Mouse (Mus musculus) kidney, embryonic 16.5 days (tissue): Measurements from ENCODE around the gene Card14. TPM values are rescaled to one million over a fixed set of nuclear protein-coding genes. Genes with fewer than 3 reads are reported as not detected.
"Not testable (repeated sequence)": the region's sequence is repeated elsewhere in the genome, so short reads cannot be mapped to it uniquely, and the experiment has no call there.

ENCODE experiments used
- ATAC-seq: fragments of 200-750 bp; cut with Nextera tagmentation; 2 replicates; pipeline ENCODE4 v1.8.0; 2017; ENCODE audit warnings: moderate TSS enrichment; ENCODE audit not compliant: low FRiP score, low TSS enrichment
- H3K27ac ChIP-seq: fragments of 300-500 bp; sonication (generic); 2 replicates; pipeline ENCODE4 v1.5.1; 2014; ENCODE audit warnings: low read length
- H3K27me3 ChIP-seq: fragments of 300-500 bp; sonication (generic); 2 replicates; pipeline ENCODE4 v1.6.1; 2014; ENCODE audit warnings: low read length, control low read depth, mixed read lengths; ENCODE audit not compliant: insufficient read depth
- H3K36me3 ChIP-seq: fragments of 300-500 bp; sonication (generic); 2 replicates; pipeline ENCODE4 v1.6.1; 2014; ENCODE audit warnings: low read length, control low read depth, mixed read lengths; ENCODE audit not compliant: insufficient read depth
- H3K4me1 ChIP-seq: fragments of 300-500 bp; sonication (generic); 2 replicates; pipeline ENCODE4 v1.6.1; 2014; ENCODE audit warnings: low read length, control low read depth, mixed read lengths; ENCODE audit not compliant: insufficient read depth
- H3K4me2 ChIP-seq: fragments of 300-500 bp; sonication (generic); replicated peaks from 2 replicates; pipeline ENCODE4 v1.6.1; 2014; ENCODE audit warnings: low read depth, low read length
- H3K4me3 ChIP-seq: fragments of 300-500 bp; sonication (generic); 2 replicates; pipeline ENCODE4 v1.5.1; 2014; ENCODE audit warnings: mild to moderate bottlenecking, low read length
- H3K9ac ChIP-seq: fragments of 300-500 bp; sonication (generic); replicated peaks from 2 replicates; pipeline ENCODE4 v1.6.1; 2014; ENCODE audit warnings: low read length
- H3K9me3 ChIP-seq: fragments of 300-500 bp; sonication (generic); 2 replicates; pipeline ENCODE4 v1.6.1; 2016; ENCODE audit warnings: low read length, control low read depth
- WGBS: fragments of 180-500 bp; shearing (Covaris S2); extraction: QIAGEN DNeasy Blood & Tissue Kit; methylation state at CpG from one replicate; pipeline ENCODE4 v1.1.7; 2014; 5-methylcytosine and 5-hydroxymethylcytosine counted together
- polyA plus RNA-seq: library from polyadenylated mRNA; unstranded; fragments of >200 nt; fragmentation: Nextera tagmentation; extraction: Ambion mirVana; gene quantifications from 2 replicates; pipeline ENCODE4 v1.2.1, GENCODE M21; 2015

Gene Card14
- polyA plus RNA-seq, 1 experiment from 2014 or later = 0.52 TPM

DNA sequence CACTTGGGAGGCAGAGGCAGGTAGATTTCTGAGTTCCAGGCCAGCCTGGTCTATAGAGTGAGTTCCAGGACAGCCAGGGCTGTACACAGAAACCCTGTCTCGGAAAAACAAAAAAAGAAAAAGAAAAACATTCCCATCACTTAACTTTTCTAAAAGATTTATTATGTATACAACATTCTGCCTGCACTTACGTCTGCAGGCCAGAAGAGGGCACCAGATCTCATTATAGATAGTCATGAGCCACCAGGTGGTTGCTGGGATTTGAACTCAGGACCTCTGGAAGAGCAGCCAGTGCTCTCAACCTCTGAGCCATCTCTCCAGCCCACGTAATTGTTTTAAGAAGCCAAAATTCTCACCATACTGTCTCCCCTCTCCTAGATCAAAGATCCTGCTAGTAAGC, 35.1 kb upstream of the Card14 start:
- peaks cover 28% of the 10 kb centered on the region; the same call in 1 of the 2 replicates for H3K36me3 ChIP-seq
- not testable (repeated sequence) for H3K27me3 ChIP-seq, H3K4me2 ChIP-seq, ATAC-seq, H3K9ac ChIP-seq, H3K4me1 ChIP-seq, H3K9me3 ChIP-seq, H3K4me3 ChIP-seq, H3K27ac ChIP-seq
- 71% methylated on average over 3 of the region's 3 CpGs for WGBS

DNA sequence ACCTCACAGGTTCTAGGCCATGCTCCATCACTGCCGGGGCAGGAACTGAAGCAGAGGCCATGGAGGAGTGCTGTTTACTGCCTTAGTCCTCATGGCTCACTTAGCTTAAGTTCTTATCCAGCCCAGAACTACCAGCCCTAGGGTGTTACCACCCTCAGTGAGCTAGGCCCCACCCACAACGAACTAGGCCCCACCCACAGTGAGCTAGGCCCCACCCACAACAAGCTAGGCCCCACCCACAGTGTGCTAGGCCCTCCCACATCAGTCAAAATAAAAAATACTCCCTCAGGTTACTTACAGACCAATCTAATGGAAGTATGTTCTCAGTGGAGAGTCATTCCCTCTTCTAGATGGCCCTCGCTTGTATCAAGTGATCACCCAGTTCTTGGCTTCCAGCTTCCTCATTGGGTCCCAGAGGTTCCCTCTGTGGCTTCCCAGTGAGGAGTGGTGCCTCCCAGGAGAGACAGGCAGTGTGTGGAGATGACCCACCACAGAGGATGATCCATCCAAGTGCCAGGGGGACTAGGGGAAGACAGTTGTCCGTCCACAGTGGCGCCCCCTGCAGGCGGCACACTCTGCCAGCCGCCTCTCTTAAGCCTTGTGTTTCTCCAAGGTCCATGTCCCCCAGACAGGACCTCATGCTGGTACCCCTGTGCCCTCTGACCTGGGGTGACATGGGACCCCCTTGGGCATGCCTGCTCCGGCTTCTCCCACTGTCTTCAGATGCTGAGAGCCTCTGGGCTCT, 34.2 kb upstream of the Card14 start:
- H3K4me2 ChIP-seq = no peak overlapping the region
- peaks cover 4% of the 10 kb centered on the region for H3K4me1 ChIP-seq
- no peak overlapping the region for H3K4me3 ChIP-seq
- 87% methylated on average over 8 of the region's 8 CpGs for WGBS
- no peaks in the 10 kb centered on the region for H3K27me3 ChIP-seq
- ATAC-seq = no peak
- no peak overlapping the region for H3K27ac ChIP-seq
- H3K36me3 ChIP-seq = peaks cover 28% of the 10 kb centered on the region; the same call in 1 of the 2 replicates
- H3K9me3 ChIP-seq = no peaks in the 10 kb centered on the region
- H3K9ac ChIP-seq = no peak overlapping the region

DNA sequence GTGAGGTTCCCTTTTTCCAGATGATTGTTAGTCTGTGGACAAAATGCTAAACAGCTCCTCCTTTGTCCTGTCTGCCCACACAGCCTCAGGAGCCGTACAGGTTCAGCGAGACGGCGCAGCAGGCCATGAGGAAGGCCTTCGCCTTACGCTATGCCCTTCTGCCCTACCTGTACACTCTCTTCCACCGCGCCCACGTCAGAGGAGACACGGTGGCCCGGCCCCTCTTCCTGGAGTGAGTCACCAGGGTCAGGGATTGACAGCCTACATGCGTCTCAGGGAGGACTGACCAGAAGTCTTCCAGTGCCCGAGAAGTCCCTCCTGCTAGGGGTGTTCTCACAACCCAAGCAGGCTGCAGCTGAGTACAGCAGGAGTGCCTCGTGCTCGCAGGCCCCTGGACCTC, 26.5 kb upstream of the Card14 start:
- Histone ChIP-seq H3K27ac (no peak overlapping the region), H3K36me3 (peaks cover 19% of the 10 kb centered on the region; the same call in 1 of the 2 replicates), H3K4me3 (no peak overlapping the region), H3K9me3 (no peaks in the 10 kb centered on the region), H3K4me2 (no peak overlapping the region), H3K27me3 (no peaks in the 10 kb centered on the region), H3K4me1 (no peaks in the 10 kb centered on the region), H3K9ac (no peak overlapping the region)
- WGBS = 83% methylated on average over 15 of the region's 15 CpGs
- no peak for ATAC-seq

DNA sequence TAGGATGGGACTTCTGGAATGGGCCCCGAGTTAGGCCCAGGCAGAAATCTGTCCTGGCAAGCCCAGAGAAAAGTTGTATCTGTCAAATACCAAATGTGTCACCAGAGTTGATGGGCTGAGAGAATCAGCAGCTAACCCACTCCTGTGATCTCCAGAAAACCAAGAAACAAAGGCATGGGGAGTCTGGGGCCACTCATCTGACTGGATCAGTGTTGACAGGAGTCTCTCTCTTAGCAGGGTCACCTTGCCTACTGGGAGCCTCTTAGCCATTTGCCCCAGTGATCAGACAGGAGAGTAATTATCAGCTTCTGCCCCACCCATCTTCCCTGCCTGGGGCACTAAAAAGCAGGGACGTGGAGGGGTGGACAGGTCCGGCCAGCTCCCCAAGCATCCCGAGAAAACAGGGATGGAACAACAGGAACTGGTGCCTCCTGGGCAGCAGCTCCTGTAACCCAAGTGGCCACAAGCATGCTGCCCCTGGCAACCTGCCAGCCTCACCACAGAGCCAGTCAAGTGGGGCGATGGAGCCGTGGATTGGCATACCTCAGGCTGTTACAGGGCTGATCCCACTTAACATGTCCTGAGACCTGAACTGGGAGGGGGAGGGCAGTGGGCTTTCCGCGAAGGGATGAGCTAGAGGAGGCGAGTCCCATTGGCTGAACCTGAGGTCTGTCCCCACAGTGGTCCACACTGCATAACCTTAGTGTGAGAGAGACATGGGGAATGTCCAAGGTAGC, 21.6 kb upstream of the Card14 start:
- no peaks in the 10 kb centered on the region for H3K4me1 ChIP-seq
- WGBS = 55% methylated on average over 9 of the region's 9 CpGs
- H3K27me3 ChIP-seq = no peaks in the 10 kb centered on the region
- H3K9me3 ChIP-seq = no peaks in the 10 kb centered on the region
- no peak overlapping the region for H3K4me3 ChIP-seq
- H3K36me3 ChIP-seq = peaks cover 63% of the 10 kb centered on the region
- ATAC-seq = no peak
- H3K9ac ChIP-seq = 0 out of 2 replicates have a peak overlapping the region, but pooled peaks have one; percentile 16
- no peak overlapping the region for H3K27ac ChIP-seq
- no peak overlapping the region for H3K4me2 ChIP-seq

DNA sequence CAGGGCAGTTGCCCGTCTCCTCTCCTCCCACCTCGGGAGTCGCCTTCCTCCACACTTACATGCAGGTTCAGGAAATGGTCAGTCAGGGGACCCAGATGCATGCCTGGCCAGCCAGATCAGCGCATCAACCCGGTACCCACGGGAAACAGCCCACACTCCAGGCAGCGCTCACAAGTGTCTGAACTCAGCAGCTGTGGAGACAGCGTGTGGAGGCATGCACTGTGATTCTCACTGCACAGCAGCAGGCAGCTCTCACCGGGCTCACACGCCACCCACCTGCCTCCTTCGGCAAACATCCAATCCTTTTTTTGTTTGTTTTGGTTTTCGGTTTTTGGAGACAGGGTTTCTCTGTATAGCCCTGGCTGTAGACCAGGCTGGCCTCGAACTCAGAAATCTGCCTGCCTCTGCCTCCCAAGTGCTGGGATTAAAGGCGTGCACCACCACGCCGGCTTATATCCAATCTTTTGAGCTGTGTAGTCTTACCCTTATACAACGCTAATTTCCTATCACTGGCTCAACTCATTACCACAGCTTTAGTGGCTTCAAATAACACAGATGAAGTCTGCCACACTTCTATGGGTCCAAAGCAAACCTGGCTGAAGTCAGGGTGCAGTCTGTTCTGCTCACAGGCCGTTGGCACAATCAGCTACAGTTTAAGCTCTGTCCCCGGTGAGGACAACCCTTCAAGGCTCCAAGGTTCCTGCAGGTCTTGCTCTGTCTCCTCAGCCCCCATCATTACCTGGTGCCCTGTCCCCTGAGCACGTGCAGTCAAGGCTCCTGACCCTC, 20.2 kb upstream of the Card14 start:
- 84% methylated on average over 20 of the region's 20 CpGs for WGBS
- H3K4me3 ChIP-seq = no peak overlapping the region
- no peaks in the 10 kb centered on the region for H3K27me3 ChIP-seq
- no peak for ATAC-seq
- no peak overlapping the region for H3K27ac ChIP-seq
- no peaks in the 10 kb centered on the region for H3K9me3 ChIP-seq
- no peak overlapping the region for H3K9ac ChIP-seq
- no peak overlapping the region for H3K4me2 ChIP-seq
- peaks cover 76% of the 10 kb centered on the region for H3K36me3 ChIP-seq
- no peaks in the 10 kb centered on the region for H3K4me1 ChIP-seq

DNA sequence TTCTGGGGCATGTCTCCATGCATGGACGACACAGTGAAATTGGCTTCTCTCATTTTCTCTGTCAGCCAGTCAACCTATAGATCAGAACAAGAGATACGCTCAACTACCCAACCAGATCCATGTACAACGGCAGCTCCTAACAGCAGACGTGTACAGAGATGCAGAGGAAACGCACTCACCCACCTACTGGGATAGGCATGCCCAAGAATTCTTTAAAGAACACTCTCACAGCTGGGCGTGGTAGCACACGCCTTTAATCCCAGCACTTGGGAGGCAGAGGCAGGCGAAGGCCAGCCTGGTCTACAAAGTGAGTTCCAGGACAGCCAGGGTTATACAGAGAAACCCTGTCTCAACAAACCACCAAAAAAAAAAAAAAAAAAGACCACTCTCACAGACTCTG, 14.7 kb upstream of the Card14 start:
- not testable (repeated sequence) for H3K4me3 ChIP-seq, H3K4me2 ChIP-seq, H3K4me1 ChIP-seq, H3K9me3 ChIP-seq, H3K9ac ChIP-seq, ATAC-seq, H3K27me3 ChIP-seq, H3K27ac ChIP-seq
- H3K36me3 ChIP-seq = peaks cover 93% of the 10 kb centered on the region
- 90% methylated on average over 8 of the region's 8 CpGs for WGBS

DNA sequence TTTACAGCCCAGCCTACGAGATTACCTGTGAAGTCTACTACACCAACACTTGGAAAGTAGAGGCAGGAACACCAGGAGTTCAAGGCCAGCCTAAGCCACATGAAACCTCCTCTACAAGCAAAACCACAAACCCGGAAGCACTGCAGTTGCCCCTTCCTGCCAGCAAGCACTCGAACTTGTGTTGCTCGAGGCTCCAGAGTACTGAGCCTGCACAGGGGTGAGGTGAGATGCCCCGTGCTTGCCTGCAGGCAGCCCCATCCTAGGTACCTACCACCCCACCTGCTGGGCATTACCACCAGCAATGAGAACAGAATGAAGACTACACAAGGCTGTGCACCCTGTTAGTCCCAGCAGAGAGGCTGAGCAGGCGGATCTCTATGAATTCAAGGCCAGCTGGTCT, 9.6 kb upstream of the Card14 start:
- Histone ChIP-seq H3K4me3 (no peak overlapping the region), H3K9me3 (no peaks in the 10 kb centered on the region), H3K4me1 (peaks cover 17% of the 10 kb centered on the region), H3K27ac (no peak overlapping the region), H3K9ac (no peak overlapping the region), H3K4me2 (peak overlapping the region; percentile 89; the same call in 1 of the 2 replicates), H3K36me3 (peaks cover 48% of the 10 kb centered on the region), H3K27me3 (no peaks in the 10 kb centered on the region)
- no peak for ATAC-seq
- WGBS = 75% methylated on average over 6 of the region's 6 CpGs

DNA sequence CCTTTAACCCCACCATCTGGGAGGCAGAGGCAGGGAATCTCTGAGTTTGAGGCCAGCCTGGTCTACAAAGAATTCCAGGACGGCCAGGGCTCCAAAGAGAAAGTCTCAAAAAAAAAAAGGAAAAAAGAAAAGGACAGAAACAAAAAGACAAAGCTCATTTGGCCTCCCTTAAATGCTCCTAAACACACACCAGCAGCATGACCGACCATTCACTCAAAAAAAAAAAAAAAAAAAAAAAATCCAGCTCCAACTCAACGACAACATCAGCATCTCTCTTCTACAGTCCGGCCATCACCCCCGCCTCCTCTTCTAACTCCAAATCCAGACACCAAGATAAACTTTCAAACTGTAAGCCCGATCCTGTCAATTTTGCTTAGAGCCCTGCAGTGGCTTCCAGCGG, 8.7 kb upstream of the Card14 start:
- peaks cover 17% of the 10 kb centered on the region for H3K4me1 ChIP-seq
- WGBS = 5% methylated on average over 7 of the region's 7 CpGs
- peak overlapping the region; percentile 89 for H3K4me2 ChIP-seq
- ATAC-seq = no peak
- H3K27me3 ChIP-seq = no peaks in the 10 kb centered on the region
- peak overlapping the region; percentile 83; the same call in 1 of the 2 replicates for H3K27ac ChIP-seq
- H3K4me3 ChIP-seq = peak overlapping the region; percentile 92
- peak overlapping the region; percentile 94 for H3K9ac ChIP-seq
- no peaks in the 10 kb centered on the region for H3K9me3 ChIP-seq
- H3K36me3 ChIP-seq = peaks cover 39% of the 10 kb centered on the region

DNA sequence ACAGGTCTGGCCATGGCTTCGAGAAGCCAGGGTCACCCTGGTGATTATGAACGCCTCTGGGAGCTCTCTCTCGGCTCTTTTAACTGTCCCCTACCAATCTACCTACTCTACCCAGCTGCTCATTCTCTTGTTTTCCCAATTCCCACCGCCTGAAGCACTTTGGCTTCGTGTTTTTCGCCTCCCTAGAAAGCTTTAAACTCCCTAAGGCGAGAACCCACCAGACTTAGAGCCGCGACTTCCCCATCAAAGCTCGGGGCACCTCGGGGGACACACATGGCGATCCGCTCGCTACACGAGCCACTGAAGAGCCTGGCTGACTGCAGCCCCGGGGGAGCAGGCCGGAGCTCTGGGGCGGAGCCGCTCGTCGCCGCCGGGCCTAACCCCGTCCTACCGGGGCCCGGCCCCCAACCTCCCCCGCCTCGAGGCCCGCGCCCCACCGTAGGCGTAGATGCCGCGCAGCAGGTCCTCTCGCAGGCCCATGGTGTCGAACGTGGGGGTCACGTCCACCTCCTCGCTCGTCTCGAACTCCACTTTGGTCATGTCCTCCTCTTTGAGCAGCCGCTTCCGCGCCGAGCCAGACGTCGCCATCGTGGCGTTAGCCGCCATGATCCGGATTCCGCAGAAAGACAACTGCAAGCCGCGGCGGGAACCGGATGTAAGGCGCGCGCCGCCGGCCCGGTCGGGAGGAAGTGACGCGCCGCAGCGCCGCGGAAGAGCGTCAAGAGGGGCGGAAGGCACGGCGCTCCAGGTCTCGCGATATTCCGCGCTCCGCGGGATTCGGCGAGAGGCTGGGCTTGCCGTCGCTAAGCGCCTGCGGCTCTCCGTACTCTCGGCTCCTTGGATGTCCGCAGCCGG, 8.0 kb upstream of the Card14 start, which contains the start of gene Eif4a3:
Gene Eif4a3, minus strand, starts transcription at position 699 of the 855 bp plus-strand sequence.
- peak within 1 kb of the TSS; percentile 92 for H3K4me3 ChIP-seq
- WGBS = under 1% methylated on average over 89 of the region's 89 CpGs
- H3K36me3 ChIP-seq = peaks cover 32% of the 10 kb centered on the region
- peaks cover 17% of the 10 kb centered on the region for H3K4me1 ChIP-seq
- peak within 1 kb of the TSS; percentile 88 for H3K27ac ChIP-seq
- peak within 1 kb of the TSS; percentile 91 for H3K4me2 ChIP-seq
- ATAC-seq = peak; percentile 95
- H3K9me3 ChIP-seq = no peaks in the 10 kb centered on the region
- H3K9ac ChIP-seq = peak within 1 kb of the TSS; percentile 94
- no peaks in the 10 kb centered on the region for H3K27me3 ChIP-seq
